Mouse (Mus musculus) lung, embryonic 16.5 days (tissue): ENCODE measurements around the gene Ehbp1l1. TPM values are rescaled to one million over a fixed set of nuclear protein-coding genes. Genes with fewer than 3 reads are reported as not detected.

Experiments
- ATAC-seq: fragments of 200-750 bp; cut with Nextera tagmentation; 2 replicates; pipeline ENCODE4 v1.8.0; 2017; ENCODE audit warnings: low read depth, mild to moderate bottlenecking, moderate library complexity
- H3K27ac ChIP-seq: fragments of 300-500 bp; sonication (generic); 2 replicates; pipeline ENCODE4 v1.5.1; 2014; ENCODE audit warnings: mild to moderate bottlenecking, control low read depth, low read length
- H3K27me3 ChIP-seq: fragments of 300-500 bp; sonication (generic); 2 replicates; pipeline ENCODE4 v1.6.1; 2014; ENCODE audit warnings: low read depth, low read length, mixed read lengths; ENCODE audit not compliant: control insufficient read depth, insufficient read depth
- H3K36me3 ChIP-seq: fragments of 300-500 bp; sonication (generic); 2 replicates; pipeline ENCODE4 v1.6.1; 2014; ENCODE audit warnings: low read length; ENCODE audit not compliant: control insufficient read depth, insufficient read depth
- H3K4me1 ChIP-seq: fragments of 300-500 bp; sonication (generic); replicated peaks from 2 replicates; pipeline ENCODE4 v1.6.1; 2014; ENCODE audit warnings: low read length, mixed read lengths; ENCODE audit not compliant: control insufficient read depth, insufficient read depth
- H3K4me2 ChIP-seq: fragments of 300-500 bp; sonication (generic); 2 replicates; pipeline ENCODE4 v1.6.1; 2014; ENCODE audit warnings: low read depth, low read length, control low read depth
- H3K4me3 ChIP-seq: fragments of 300-500 bp; sonication (generic); 2 replicates; pipeline ENCODE4 v1.5.1; 2014; ENCODE audit warnings: mild to moderate bottlenecking, low read length, control low read depth
- H3K9ac ChIP-seq: fragments of 300-500 bp; sonication (generic); 2 replicates; pipeline ENCODE4 v1.6.1; 2014; ENCODE audit warnings: low read length, control low read depth
- H3K9me3 ChIP-seq: fragments of 300-500 bp; sonication (generic); 2 replicates; pipeline ENCODE4 v1.6.1; 2016; ENCODE audit warnings: low read length; ENCODE audit not compliant: control insufficient read depth
- WGBS: fragments of 180-500 bp; shearing (Covaris S2); extraction: QIAGEN DNeasy Blood & Tissue Kit; methylation state at CpG from one replicate; pipeline ENCODE4 v1.1.7; 2014; 5-methylcytosine and 5-hydroxymethylcytosine counted together
- microRNA-seq: library from miRNA; unstranded; fragments of <30 nt; microRNA quantifications from one replicate; pipeline ENCODE4, GENCODE M21; 2016
- polyA plus RNA-seq: library from polyadenylated mRNA; unstranded; fragments of >200 nt; fragmentation: Nextera tagmentation; extraction: Ambion mirVana; gene quantifications from 2 replicates; pipeline ENCODE4 v1.2.1, GENCODE M21; 2015

Ehbp1l1 gene
- polyA plus RNA-seq, 1 experiment from 2014 or later = 25.9 TPM

DNA sequence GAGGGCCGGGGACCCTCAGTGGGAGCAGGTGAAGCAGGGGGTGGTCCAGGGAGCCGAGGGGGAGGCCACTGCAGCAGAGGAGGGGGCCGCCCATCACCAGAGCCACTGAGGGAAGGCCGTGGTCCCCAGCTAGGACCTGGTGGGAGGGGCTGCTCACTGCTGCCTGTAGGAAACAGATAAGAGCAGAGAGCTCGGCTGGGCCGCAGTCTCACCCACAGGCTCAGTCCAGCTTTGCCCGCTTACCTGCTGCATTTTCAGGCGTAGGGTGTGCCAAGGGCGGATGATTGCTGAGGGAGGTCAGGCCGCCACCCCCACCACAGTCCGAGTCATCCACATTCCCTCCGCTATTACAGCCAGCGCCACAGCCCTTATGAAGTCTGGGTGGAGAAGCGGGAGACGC is 60.7 kb downstream of the Ehbp1l1 start:
- H3K36me3 ChIP-seq = peaks cover 24% of the 10 kb centered on the region
- no peak overlapping the region for H3K27ac ChIP-seq
- no peaks in the 10 kb centered on the region for H3K9me3 ChIP-seq
- H3K4me1 ChIP-seq = peaks cover 14% of the 10 kb centered on the region
- H3K9ac ChIP-seq = no peak overlapping the region
- no peak for ATAC-seq
- no peaks in the 10 kb centered on the region for H3K27me3 ChIP-seq
- 80% methylated on average over 15 of the region's 15 CpGs for WGBS
- no peak overlapping the region for H3K4me3 ChIP-seq
- no peak overlapping the region for H3K4me2 ChIP-seq

DNA sequence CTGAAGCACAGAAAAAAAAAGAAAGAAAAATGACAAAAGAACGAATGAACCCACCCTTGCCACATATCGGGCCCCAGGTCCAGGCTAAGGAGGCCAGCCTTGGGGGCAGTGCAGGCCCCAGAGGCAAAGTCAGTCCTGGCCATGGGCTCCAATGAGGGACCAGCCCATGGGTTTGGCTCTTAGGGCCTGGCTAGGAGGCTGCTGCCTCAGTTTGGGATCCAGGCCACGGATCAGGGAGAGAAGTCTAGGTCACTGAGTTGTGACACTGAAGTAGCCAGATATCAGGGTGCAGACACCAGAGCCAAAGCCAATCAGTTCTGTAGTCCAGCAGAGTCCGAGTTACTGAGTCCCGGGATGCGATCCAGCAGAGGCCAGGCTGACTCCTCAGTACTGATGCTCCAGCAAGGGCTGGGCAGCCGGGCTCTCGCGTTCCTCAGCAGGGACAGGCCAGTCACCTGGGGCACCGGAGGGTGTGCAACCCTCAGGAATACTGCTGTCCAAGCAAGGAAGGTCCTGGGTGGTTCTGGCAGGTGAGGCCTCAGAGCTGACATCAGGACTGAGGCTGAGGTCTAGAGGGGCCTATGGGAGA is 61.4 kb downstream of the Ehbp1l1 start:
- H3K4me2 ChIP-seq = no peak overlapping the region
- 90% methylated on average over 10 of the region's 10 CpGs for WGBS
- H3K36me3 ChIP-seq = peaks cover 24% of the 10 kb centered on the region
- H3K9ac ChIP-seq = no peak overlapping the region
- no peaks in the 10 kb centered on the region for H3K9me3 ChIP-seq
- H3K27ac ChIP-seq = no peak overlapping the region
- peaks cover 14% of the 10 kb centered on the region for H3K4me1 ChIP-seq
- no peak overlapping the region for H3K4me3 ChIP-seq
- ATAC-seq = no peak
- H3K27me3 ChIP-seq = no peaks in the 10 kb centered on the region

DNA sequence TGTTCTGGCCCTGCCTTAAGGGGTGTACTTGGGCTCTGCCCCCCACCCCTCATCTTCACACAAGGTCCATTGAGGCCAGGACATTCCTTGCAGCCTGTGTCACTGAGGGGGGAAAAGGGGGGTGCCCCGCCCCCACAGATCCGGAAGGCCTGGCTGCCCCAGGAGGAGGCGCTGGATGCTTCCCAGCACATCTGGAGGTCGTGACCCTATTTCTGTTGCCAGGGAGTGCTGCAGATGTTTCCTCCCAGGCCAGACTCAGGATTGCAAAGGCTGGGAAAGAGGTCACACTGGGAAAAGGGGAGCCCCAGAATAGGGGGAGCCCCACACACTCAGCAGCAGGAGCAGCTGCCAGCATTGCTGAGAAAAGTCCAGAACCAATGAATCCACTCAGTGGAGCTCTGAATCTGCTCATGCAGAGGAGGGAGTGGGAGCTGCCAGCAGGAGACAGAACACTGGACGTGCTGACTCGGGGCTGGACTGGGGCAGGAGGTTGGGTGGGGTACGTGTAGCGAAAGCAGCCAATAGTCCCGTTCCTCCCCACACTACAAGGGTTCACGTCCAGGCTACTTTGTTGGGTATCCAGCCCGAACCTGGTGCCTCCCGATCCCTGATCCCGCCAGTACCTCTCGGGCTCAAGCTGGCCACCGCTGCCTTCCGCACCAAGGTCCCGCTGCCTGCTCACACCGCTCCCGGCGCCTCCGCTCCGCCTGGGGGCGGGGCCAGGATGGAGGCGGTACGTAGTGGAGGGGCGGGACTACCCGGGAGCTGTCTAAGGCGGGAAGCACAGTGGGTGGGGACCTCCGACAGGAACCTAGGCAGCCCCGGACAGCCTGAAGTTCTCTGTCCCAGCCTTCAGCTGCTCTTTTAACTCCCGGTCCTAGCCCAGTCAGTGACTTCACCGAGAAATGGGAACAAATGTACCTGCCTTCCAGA is 62.9 kb downstream of the Ehbp1l1 start, which contains the start of gene Sipa1:
TSS of gene Sipa1 (minus strand) at position 727 of the 933 bp plus-strand sequence.
- Histone ChIP-seq H3K4me3 (peak within 1 kb of the TSS; percentile 63), H3K9me3 (no peaks in the 10 kb centered on the region), H3K4me2 (peak within 1 kb of the TSS; percentile 68), H3K4me1 (peaks cover 14% of the 10 kb centered on the region), H3K27ac (peak within 1 kb of the TSS; percentile 90), H3K27me3 (no peaks in the 10 kb centered on the region), H3K9ac (peak within 1 kb of the TSS; percentile 76), H3K36me3 (peaks cover 30% of the 10 kb centered on the region)
- peak; percentile 95 for ATAC-seq
- WGBS = 2% methylated on average over 32 of the region's 32 CpGs

DNA sequence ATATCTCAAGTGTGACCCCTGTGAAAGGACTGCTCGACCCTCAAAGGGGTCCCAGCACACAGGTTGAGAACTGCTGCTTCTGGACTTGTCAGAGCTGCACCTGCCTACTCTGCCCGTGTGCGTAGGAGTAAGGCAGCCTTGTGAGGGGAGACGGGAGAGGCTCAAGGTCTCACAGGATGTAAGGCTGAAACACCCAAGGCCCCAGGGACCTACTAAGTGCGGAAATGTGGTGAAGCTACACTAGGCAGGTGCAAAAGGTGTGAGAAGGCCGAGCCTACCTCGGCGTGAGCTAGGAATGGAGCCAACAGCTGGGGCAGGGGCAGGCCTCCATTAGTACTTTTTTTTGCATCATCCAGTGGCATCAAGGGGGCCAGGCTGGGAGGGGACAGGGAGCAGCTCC is 63.8 kb downstream of the Ehbp1l1 start:
- Histone ChIP-seq H3K9ac (peak overlapping the region; percentile 76), H3K4me1 (peaks cover 14% of the 10 kb centered on the region), H3K27ac (peak overlapping the region; percentile 90), H3K27me3 (no peaks in the 10 kb centered on the region), H3K4me2 (peak overlapping the region; percentile 68), H3K36me3 (peaks cover 32% of the 10 kb centered on the region), H3K4me3 (peak overlapping the region; percentile 63), H3K9me3 (no peaks in the 10 kb centered on the region)
- ATAC-seq = no peak
- 63% methylated on average over 8 of the region's 8 CpGs for WGBS

DNA sequence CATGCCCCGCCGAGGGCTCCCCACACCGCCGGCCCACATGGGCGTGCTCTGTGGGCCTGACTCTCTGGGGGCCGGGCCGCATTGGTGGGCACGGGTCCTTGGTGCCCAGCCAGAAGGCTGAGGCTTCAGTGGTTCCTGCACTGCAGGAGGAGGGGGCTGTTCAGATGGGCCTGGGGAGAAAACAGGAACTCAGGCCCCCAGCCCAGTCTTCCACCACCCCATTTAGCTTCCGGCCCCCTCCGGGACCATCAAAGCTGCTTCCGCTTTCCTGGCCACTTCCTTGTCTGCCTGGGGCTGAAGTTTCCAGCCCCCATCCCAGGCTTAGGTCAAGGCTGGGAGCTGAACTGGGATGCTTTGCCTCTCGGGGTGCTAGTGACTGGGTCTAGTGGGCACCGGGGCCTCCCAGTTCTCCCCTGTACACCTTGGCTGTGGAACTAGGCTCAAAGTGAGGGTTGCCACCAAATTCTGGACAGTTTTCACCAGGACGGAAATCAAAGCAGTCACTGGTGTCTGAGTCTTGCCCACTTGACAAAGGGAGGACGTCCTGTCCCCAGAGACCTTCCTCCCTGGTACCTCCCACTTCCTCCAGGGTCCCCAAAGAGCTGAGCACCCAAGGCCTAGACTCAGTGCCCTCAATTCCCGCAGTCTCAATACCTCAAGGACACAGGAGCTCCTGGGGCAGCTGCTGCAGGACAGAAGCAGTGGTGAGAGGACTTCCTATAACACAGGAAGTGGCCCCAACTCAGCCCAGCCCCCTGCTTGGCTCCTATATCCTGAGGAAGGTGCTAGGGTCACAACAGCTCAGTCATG is 65.0 kb downstream of the Ehbp1l1 start:
- ATAC-seq = peak; percentile 20
- Histone ChIP-seq H3K4me3 (peak overlapping the region; percentile 63), H3K9ac (peak overlapping the region; percentile 58), H3K27ac (peak overlapping the region; percentile 90), H3K27me3 (no peaks in the 10 kb centered on the region), H3K36me3 (peaks cover 22% of the 10 kb centered on the region), H3K9me3 (no peaks in the 10 kb centered on the region), H3K4me1 (peaks cover 14% of the 10 kb centered on the region), H3K4me2 (peak overlapping the region; percentile 68)
- WGBS = 72% methylated on average over 16 of the region's 16 CpGs

Small RNA genes lying within 50 kb of the gene (microRNA-seq; reads per million reads assigned to microRNA genes)
- gene Mir6987 = 0.79 reads per million

Other genes starting within 250 kb of the Ehbp1l1 start
- 45.7 and 51.4 TPM in 2 replicates for gene Mus81, start 237.9 kb downstream of the Ehbp1l1 start, polyA plus RNA-seq
- gene Cfl1, start 235.9 kb downstream of the Ehbp1l1 start, polyA plus RNA-seq = 2,553 and 2,793 TPM in 2 replicates
- gene 1700020D05Rik, start 222.5 kb downstream of the Ehbp1l1 start, polyA plus RNA-seq = not detected in 2 replicates
- gene Snx32, start 215.8 kb downstream of the Ehbp1l1 start, polyA plus RNA-seq = 7.4 and 7.7 TPM in 2 replicates
- 2.6 and 3.7 TPM in 2 replicates for gene Ovol1, start 165.7 kb downstream of the Ehbp1l1 start, polyA plus RNA-seq
- gene Ap5b1, start 158.3 kb downstream of the Ehbp1l1 start, polyA plus RNA-seq = 6.1 and 7.0 TPM in 2 replicates
- gene Rnaseh2c, start 124.4 kb downstream of the Ehbp1l1 start, polyA plus RNA-seq = 131 and 159 TPM in 2 replicates
- gene Kat5, start 116.1 kb downstream of the Ehbp1l1 start, polyA plus RNA-seq = 55.1 and 57.3 TPM in 2 replicates
- gene Rela, start 88.8 kb downstream of the Ehbp1l1 start, polyA plus RNA-seq = 55.5 and 62.1 TPM in 2 replicates
- gene Sipa1, start 62.6 kb downstream of the Ehbp1l1 start, polyA plus RNA-seq = 42.2 and 43.7 TPM in 2 replicates
- gene Map3k11, start 37.6 kb downstream of the Ehbp1l1 start, polyA plus RNA-seq = 37.8 and 40.1 TPM in 2 replicates
- 18.3 and 20.8 TPM in 2 replicates for gene Pcnx3, start 37.4 kb downstream of the Ehbp1l1 start, polyA plus RNA-seq
- 0.36 and 0.50 TPM in 2 replicates for gene Kcnk7, start 21.9 kb downstream of the Ehbp1l1 start, polyA plus RNA-seq
- 89.1 and 92.9 TPM in 2 replicates for gene Fam89b, start 3.3 kb upstream of the Ehbp1l1 start, polyA plus RNA-seq
- 52.3 and 61.9 TPM in 2 replicates for gene Ltbp3, start 14.6 kb upstream of the Ehbp1l1 start, polyA plus RNA-seq
- gene Scyl1, start 45.1 kb upstream of the Ehbp1l1 start, polyA plus RNA-seq = 76.3 and 83.2 TPM in 2 replicates
- gene Frmd8, start 149.0 kb upstream of the Ehbp1l1 start, polyA plus RNA-seq = 56.4 and 61.1 TPM in 2 replicates
- 5.7 and 6.2 TPM in 2 replicates for gene Slc25a45, start 151.5 kb upstream of the Ehbp1l1 start, polyA plus RNA-seq
- gene Tigd3, start 167.8 kb upstream of the Ehbp1l1 start, polyA plus RNA-seq = 2.5 and 3.2 TPM in 2 replicates
- 155 TPM in 2 replicates for gene Dpf2, start 186.7 kb upstream of the Ehbp1l1 start, polyA plus RNA-seq
- 15.6 and 17.1 TPM in 2 replicates for gene Cdc42ep2, start 198.5 kb upstream of the Ehbp1l1 start, polyA plus RNA-seq
- gene Pola2, start 237.9 kb upstream of the Ehbp1l1 start, polyA plus RNA-seq = 64.2 and 70.0 TPM in 2 replicates